Mouse (Mus musculus) lung, postnatal 0 days (tissue): Measurements from ENCODE around the gene Ap1s3.

Experiments
- CTCF ChIP-seq: IDR thresholded peaks from 2 replicates; pipeline ENCODE4 v1.5.1; 2016; ENCODE audit warnings: antibody characterized with exemption, mild to moderate bottlenecking
- EP300 ChIP-seq: IDR thresholded peaks from 2 replicates; pipeline ENCODE4 v1.6.1; 2016; ENCODE audit warnings: antibody characterized with exemption, mild to moderate bottlenecking, control low read depth

GRCm38 (mm10) chr1:79619434-79619833 is 52.3 kb downstream of the Ap1s3 start:
- TF ChIP-seq CTCF (no peak), EP300 (no peak)
